Mouse (Mus musculus): ENCODE results near the gene Kremen2.

- no peak for TF ChIP-seq CTCF (IDR thresholded peaks at IDR 0.05; ENCODE audit: insufficient read depth, low read length)
- peak; percentile 45; the same call in 1 of the 2 replicates for TF ChIP-seq POLR2A (IDR thresholded peaks at IDR 0.05; ENCODE audit: borderline replicate concordance, extremely low read depth, low read depth, low read length)
These were observed 18.9 kb downstream of the Kremen2 start for GRCm38 (mm10) chr17:23726758-23727142.
